Comparison of ENCODE assay signal across 15 mouse cellular contexts in genomic region chr9:116188952-116189666, GRCm38 (mm10). TPM values are rescaled to one million over a fixed set of nuclear protein-coding genes. Genes with fewer than 3 reads are reported as not detected.
A peak's percentile ranks its signal among the peaks of the same experiment; 100 is the strongest.
DNase-seq lines count a peak whose midpoint lies in the region; ATAC-seq and TF ChIP-seq lines count a peak whose summit lies in the region.
"Had no signal": no experiment of that assay in that cellular context is flagged by ENCODE, and none has a peak within 500 bp of the region (broad histone marks: within the 10 kb centered on the region; RNA-seq: fewer than 3 reads in every experiment).

No protein-coding gene starts in this region.

- no peak overlapping the region for H3K27ac ChIP-seq in forebrain, embryonic 14.5 days (ENCODE audit: low read depth, low read length)
- no peak overlapping the region for H3K27ac ChIP-seq in forebrain, embryonic 16.5 days (ENCODE audit: low read length)
- H3K27ac ChIP-seq in liver, postnatal 0 days (ENCODE audit: low read depth): no peak overlapping the region
- H3K27ac ChIP-seq: forebrain, embryonic 12.5 days; hindbrain, embryonic 14.5 days; midbrain, embryonic 10.5 days; neural tube, embryonic 13.5 days had no signal

- TF ChIP-seq CTCF in liver, postnatal 0 days (IDR thresholded peaks at IDR 0.05; ENCODE audit: low read depth): no peak

- TF ChIP-seq EP300 in liver, postnatal 0 days (IDR thresholded peaks at IDR 0.05; ENCODE audit: low read depth): no peak

- H3K4me1 ChIP-seq in forebrain, embryonic 14.5 days (ENCODE audit: control insufficient read depth, insufficient read depth, low read length): no peaks in the 10 kb centered on the region
- H3K4me1 ChIP-seq in forebrain, embryonic 16.5 days (replicated peaks; ENCODE audit: control insufficient read depth, insufficient read depth, low read length): no peaks in the 10 kb centered on the region
- H3K4me1 ChIP-seq in liver, postnatal 0 days (ENCODE audit: insufficient read depth): peaks cover 13% of the 10 kb centered on the region
- H3K4me1 ChIP-seq: forebrain, embryonic 12.5 days; midbrain, embryonic 10.5 days; neural tube, embryonic 13.5 days had no signal

- 84% methylated on average over 15 of the region's 15 CpGs for WGBS in forebrain, embryonic 14.5 days
- 74% methylated on average over 15 of the region's 15 CpGs for WGBS in forebrain, embryonic 16.5 days
- 67% methylated on average over 15 of the region's 15 CpGs for WGBS in liver, postnatal 0 days (ENCODE audit: insufficient replicate concordance)

- no peaks in the 10 kb centered on the region for H3K27me3 ChIP-seq in forebrain, embryonic 14.5 days (replicated peaks; ENCODE audit: control insufficient read depth, insufficient read depth, low read length)
- H3K27me3 ChIP-seq in forebrain, embryonic 16.5 days (replicated peaks; ENCODE audit: control insufficient read depth, insufficient read depth, low read length): no peaks in the 10 kb centered on the region
- H3K27me3 ChIP-seq in liver, postnatal 0 days (ENCODE audit: insufficient read depth, low read length): no peaks in the 10 kb centered on the region
- H3K27me3 ChIP-seq: forebrain, embryonic 12.5 days; neural tube, embryonic 13.5 days had no signal

- H3K4me3 ChIP-seq in forebrain, embryonic 14.5 days (ENCODE audit: low read depth, low read length): no peak overlapping the region
- H3K4me3 ChIP-seq in forebrain, embryonic 16.5 days (replicated peaks; ENCODE audit: low read length): no peak overlapping the region
- no peak overlapping the region for H3K4me3 ChIP-seq in liver, postnatal 0 days (ENCODE audit: low read depth, low read length)
- H3K4me3 ChIP-seq: forebrain, embryonic 12.5 days; midbrain, embryonic 10.5 days; neural tube, embryonic 13.5 days had no signal

- no peaks in the 10 kb centered on the region for H3K36me3 ChIP-seq in forebrain, embryonic 14.5 days (ENCODE audit: control insufficient read depth, insufficient read depth, low read length)
- no peaks in the 10 kb centered on the region for H3K36me3 ChIP-seq in forebrain, embryonic 16.5 days (ENCODE audit: control insufficient read depth, insufficient read depth)
- H3K36me3 ChIP-seq in liver, postnatal 0 days (replicated peaks; ENCODE audit: insufficient read depth, low read length): no peaks in the 10 kb centered on the region
- H3K36me3 ChIP-seq: forebrain, embryonic 12.5 days; midbrain, embryonic 10.5 days; neural tube, embryonic 13.5 days had no signal

- no peak overlapping the region for H3K9ac ChIP-seq in forebrain, embryonic 14.5 days (ENCODE audit: low read length)
- no peak overlapping the region for H3K9ac ChIP-seq in forebrain, embryonic 16.5 days (replicated peaks; ENCODE audit: low read depth, low read length)
- no peak overlapping the region for H3K9ac ChIP-seq in liver, postnatal 0 days (replicated peaks)
- H3K9ac ChIP-seq: forebrain, embryonic 12.5 days; hindbrain, embryonic 14.5 days; neural tube, embryonic 13.5 days had no signal

- no peaks in the 10 kb centered on the region for H3K9me3 ChIP-seq in forebrain, embryonic 14.5 days (replicated peaks; ENCODE audit: control insufficient read depth, low read length)
- no peaks in the 10 kb centered on the region for H3K9me3 ChIP-seq in forebrain, embryonic 16.5 days (ENCODE audit: control insufficient read depth, low read length)
- H3K9me3 ChIP-seq in liver, postnatal 0 days (ENCODE audit: low read length): no peaks in the 10 kb centered on the region
- H3K9me3 ChIP-seq: forebrain, embryonic 12.5 days; midbrain, embryonic 10.5 days; neural tube, embryonic 13.5 days had no signal

- peak; percentile 19 for DNase-seq in forebrain, embryonic 14.5 days (ENCODE audit: low spot score)
- peak; percentile 68 to 69 for DNase-seq in spleen, postnatal 36 days (ENCODE audit: low spot score in 2 of 2)
- no peak for DNase-seq in spleen, adult 12 weeks (ENCODE audit: low spot score)
- DNase-seq in naive thymus-derived CD4-positive, alpha-beta T cell, adult 2 months (ENCODE audit: low read depth): peak; percentile 90
- peak; percentile 59 for DNase-seq in thymus, postnatal 4 days
- DNase-seq in embryo, embryonic 9.5 days (ENCODE audit: extremely low spot score): no peak
- DNase-seq in liver, postnatal 0 days: no peak
- DNase-seq: adrenal gland, postnatal 10 days; embryo, embryonic 11 days; kidney, postnatal 14 days had no signal

- no peak for ATAC-seq in forebrain, embryonic 14.5 days
- ATAC-seq in forebrain, embryonic 16.5 days: no peak
- no peak for ATAC-seq in liver, postnatal 0 days

- H3K4me2 ChIP-seq in forebrain, embryonic 14.5 days (ENCODE audit: low read length): no peak overlapping the region
- no peak overlapping the region for H3K4me2 ChIP-seq in forebrain, embryonic 16.5 days (ENCODE audit: low read length)
- H3K4me2 ChIP-seq in liver, postnatal 0 days (ENCODE audit: low read depth, low read length): no peak overlapping the region
- H3K4me2 ChIP-seq: forebrain, embryonic 12.5 days; hindbrain, embryonic 14.5 days; neural tube, embryonic 13.5 days had no signal

RNA-seq across cellular contexts. Expression of gene Tgfbr2, which starts 13.9 kb away (rescaled TPM):
- polyA plus RNA-seq in forebrain, embryonic 14.5 days (2014; fragmentation: Nextera tagmentation; extraction: Ambion mirVana): 5.5 and 7.7 TPM in 2 replicates
- 6.5 and 8.8 TPM in 2 replicates for polyA plus RNA-seq in forebrain, embryonic 16.5 days (2015; fragmentation: Nextera tagmentation; extraction: Ambion mirVana)
- polyA plus RNA-seq in liver, postnatal 0 days (2015; fragmentation: Nextera tagmentation; extraction: Ambion mirVana): 5.2 and 5.6 TPM in 2 replicates

Comparison
In these comparisons a context has a peak if more than half of its experiments do, and no peak if none do; other contexts are left out.
1. DNase-seq: peak in forebrain, embryonic 14.5 days (single experiment), spleen, postnatal 36 days (2 of 2), naive thymus-derived CD4-positive, alpha-beta T cell, adult 2 months (single experiment) and thymus, postnatal 4 days (single experiment); none in spleen, adult 12 weeks (single experiment), embryo, embryonic 9.5 days (single experiment) and liver, postnatal 0 days (single experiment).